Mouse (Mus musculus): ENCODE measurements around the gene Slc8b1.
A peak's percentile ranks its signal among the peaks of the same experiment; 100 is the strongest.

Slc8b1 gene

DNA sequence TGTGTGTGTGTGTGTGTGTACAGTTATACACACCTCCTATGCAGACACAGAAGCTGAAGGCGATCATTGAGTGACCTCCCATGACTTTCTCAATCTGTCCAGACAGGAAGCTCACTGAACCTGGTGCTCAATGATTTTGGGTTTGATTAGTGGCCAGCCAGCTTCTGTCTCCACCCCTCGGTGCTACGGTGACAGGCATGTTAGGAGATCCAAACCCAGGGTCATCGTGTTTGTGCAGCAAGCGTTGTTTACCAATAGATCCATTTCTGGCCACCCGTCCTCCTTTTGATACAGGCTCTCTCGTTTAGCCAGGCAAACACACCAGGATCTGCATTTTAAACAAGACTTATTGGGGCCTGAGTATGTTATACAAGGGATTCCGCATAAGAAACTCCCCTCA is 20.7 kb downstream of the Slc8b1 start:
- DNase-seq: no peak

DNA sequence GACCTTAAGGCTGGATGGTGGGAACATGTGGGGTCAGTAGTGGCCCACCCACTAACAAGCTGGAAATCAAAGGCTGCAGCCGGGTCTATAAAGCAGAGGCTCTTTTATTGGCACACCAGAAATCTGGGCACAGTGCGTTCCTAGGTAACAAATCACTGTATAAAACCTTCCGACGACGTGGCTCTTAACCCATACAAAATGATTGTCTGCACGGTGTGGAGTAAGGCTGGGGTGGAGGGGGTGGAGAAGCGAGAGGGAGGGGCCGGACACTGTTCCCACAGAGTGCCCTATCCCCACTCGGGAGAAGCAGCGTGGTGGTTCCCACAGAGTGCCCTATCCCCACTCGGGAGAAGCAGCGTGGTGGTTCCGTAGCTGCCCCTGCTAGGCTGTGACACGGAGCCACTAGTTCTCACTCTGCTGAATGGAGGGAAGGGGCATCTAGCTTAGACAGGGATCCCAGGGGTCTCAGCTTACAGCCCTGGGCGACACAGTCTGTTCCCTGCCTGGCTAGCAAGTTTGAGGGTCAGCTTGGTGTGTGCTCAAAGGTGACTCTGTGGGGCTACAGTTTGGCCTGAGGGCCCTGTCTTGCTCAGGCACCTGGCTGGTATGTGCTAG is 23.2 kb downstream of the Slc8b1 start:
- no peak for DNase-seq

DNA sequence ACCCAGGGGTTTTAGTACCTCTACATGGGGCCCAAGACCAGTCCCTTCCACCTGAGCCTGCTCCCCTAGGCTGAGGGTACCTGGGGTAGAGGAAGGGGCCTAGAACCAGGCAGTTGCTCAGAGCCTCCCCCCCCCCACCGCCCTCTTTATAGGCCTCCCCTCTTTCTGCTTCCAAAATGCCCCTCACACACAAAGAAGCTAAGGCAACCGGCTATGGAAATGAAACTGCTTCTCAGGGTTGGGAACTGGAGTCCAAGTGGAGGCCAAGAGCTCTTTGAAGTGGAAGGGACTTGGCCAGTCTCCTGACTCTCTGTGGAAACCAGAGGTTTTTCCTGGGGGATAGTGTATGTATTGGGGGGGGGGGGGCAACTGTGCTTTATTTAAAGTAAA is 23.7 kb downstream of the Slc8b1 start:
- DNase-seq: no peak

DNA sequence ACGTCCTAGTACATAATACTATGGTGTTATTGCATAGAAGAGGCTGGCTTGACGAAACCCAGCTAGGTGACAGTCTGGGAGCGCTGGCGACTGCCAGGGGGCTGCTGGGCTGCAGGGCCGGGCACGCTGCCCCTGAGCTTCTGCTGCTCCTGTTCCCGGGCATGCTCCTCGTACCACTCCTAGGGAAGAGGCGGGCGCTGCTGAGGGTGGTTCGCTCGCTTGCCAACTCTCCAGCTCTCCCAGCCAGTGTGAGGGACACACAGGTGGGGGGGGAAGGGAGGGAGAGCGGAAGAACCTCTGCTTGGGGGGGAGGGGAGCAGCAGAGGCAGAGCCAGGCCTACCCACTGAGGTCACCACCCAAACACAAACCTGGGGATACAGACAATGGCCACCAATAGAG is 25.1 kb downstream of the Slc8b1 start:
- DNase-seq: peak; percentile 23

DNA sequence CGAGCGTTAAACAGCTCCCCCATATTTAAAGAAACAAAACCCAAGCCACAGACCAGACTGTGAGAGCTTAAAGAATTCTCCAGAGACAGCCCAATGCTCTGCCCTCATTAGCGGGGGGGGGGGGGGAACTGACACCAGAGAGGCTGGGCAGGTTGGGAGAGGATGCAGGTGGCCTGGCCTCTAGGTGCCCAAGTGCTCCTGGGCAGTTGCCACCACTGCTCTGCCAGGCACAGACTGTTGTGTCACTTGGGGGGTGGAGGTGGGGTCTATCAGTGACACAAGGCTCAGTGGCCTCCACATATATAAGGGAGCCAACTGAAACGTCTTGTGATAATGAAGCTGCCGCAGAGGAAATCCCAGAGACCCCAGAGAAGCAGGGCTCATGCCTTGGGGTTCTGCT is 25.7 kb downstream of the Slc8b1 start:
- no peak for DNase-seq

DNA sequence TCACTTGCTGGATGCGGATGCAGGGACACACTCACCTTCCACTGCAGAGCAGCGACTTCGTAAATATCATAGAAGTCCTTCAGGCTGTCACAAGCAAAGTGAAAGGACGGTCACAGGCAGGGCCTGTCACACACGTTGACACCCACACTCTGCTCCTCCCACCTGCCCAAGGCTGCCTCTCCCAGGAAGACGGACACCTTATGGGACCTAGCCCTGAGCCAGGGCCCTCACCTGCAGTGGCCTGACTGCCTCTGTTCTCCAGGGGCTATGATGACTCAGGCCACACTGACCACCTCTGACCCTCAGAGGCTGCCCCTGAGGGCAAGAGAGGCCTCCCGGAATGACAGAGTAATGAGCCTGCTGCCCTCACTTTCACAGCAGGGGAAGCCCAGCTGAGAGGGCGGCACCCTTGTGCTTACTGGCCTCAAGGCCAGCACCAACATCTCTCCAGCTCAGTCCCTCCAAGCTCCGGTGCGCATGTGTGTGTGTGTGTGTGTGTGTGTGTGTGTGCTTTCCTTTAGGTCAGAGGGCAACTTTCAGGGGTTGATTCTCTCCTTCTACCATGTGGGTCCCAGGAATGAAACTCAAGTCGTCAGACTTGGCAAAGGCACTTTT is 37.4 kb downstream of the Slc8b1 start:
- no peak for DNase-seq

DNA sequence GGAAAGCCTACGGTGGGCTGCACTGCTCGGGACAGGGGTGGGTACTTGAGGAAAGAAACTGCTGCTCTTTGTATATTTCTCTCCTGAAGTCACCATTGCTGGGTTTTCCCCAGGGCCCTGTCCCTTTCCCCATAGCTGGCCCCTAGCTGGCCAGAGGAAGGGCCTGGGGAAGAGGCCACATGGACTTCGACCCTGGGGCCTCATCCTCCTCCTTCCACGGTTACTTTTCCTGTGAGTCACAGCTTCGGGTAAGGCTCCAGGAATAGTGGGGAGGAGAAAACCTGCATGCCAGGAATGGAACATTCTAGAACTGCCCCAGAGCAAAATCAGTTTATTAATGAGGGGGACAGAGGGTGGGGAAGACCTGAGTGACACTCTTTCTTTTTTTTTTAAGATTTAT is 39.2 kb downstream of the Slc8b1 start:
- no peak for DNase-seq

DNA sequence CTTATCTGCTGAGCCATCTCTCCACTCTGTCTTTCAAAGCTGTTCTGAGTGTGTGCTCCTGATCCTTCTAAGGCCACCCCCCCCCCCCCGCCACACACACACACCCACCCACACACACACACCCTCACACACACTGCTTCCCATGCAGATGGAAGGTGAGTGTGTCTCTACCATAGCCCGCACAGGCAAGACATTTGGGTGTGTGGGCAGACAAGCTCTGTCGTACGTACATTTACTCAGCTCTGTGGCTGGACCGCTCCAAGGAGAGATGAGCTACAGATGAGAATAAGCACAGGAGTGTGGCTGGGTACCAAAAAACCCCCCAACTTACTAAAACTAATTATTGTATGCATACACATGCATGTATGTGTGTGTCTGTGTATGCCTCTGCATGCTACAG is 39.7 kb downstream of the Slc8b1 start:
- DNase-seq: no peak

DNA sequence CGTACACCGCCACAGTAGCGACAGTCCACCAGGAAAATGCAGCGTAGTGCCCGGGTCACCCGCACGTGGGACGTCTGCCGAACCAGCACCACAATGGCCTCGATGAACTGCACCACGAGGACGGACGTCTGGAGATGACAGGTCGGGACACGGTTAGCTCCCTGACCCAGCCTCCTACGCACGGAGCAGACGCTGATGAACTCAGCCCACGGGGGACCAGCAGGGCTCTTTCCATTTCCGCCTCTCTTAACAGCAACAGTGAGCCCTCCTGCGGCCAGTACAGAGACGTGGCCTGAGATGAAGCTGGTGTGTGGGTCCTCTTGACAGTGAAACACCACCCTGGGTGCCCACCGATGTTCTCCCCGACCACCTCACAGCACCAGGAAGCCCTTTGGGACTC is 44.9 kb downstream of the Slc8b1 start:
- DNase-seq: no peak

DNA sequence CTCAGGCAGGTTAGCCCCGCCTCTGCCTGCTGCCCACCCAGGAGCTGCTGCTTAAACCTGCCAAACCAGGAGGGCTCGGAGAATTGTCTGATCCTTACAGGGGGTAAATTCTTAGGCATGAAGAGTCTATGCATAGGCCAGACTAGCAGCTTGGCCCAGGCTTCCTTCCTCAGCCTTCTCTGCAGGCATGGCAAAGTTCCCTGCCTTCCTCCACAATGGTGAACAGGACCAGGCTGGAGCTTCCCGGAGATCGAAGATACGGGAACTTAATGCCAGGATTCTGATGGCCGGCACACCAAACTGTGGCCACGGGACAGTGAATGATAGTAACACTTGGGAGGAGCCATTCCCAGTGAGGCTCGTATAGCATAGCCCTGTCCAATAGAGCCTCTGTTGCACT is 47.1 kb downstream of the Slc8b1 start:
- DNase-seq: no peak

DNA sequence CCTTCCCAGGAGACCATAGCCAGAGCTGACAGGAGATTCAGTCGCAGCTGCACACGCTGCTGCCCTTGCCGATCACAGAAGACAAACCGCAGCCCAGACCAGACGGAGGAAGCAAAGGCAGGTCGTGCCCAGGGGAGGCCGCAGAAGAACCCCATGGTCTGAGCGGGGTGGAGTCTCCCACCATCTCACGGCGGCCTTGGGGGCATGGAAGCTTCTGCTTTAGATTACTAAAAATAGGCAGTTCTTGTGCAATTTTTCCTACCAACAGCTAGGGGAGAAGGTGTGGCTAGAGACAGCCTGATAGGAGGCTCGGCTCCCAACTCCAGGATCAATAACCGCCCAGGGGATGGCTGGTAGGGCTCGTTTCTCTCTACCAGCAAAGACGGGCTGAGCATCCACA is 47.8 kb downstream of the Slc8b1 start:
- DNase-seq: no peak

DNA sequence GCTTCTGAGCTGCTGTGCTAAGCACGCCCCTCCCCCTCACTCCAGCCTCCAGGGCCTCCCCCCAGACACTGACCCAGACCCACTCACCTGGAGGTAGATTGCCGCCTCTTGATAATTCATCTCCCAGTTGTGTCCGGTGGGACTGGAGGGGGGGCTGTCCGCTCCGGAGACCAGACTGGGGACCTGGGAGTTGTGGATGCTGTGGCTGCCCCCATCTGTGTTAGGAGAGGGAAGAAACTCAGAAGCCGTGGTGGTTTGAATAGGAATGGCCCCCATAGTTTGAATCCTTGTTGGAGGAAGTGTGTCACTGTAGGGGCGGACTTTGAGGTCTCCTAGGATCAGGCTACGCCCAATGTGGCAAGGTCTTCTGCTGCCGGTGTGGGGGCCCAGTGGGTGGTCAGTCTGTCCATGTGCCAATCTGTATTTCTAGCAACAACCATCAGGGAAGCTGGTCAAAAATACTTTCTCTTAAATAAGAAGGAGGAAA is 49.2 kb downstream of the Slc8b1 start:
- DNase-seq: no peak

DNA sequence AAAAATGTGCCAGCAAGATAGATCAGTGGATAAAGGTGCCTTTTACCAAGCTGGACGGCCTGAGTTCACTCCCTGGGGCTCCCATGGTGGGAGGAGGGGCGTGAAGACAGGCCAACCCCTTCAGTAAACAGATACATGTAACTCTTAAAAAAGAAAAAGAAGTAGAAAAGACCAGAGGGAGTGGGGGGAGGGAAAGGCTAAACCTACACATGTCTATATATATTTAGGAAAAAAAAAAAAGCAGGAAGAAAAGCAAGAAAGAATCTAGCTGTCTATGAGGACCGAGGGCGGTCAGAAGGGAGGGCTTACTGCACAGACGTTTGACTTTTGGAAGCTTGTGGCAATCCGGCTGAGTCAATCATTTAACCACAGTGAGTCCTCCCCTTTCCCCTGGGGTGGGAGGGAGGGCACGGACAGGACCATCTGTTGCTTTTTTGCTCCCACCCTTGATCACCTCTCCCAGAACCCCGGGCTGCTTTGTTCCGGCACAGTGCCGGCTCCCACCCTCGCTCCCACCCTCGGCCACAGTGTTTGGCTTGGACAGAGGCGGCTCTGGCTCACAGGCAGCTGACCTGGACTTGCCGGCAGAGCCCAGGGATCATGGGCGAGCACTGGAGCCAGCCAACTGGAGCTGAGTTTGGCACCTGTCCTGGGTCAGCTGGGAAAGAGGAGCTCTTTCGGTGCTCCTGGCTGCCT is 49.8 kb downstream of the Slc8b1 start:
- peak; percentile 57 for DNase-seq

DNA sequence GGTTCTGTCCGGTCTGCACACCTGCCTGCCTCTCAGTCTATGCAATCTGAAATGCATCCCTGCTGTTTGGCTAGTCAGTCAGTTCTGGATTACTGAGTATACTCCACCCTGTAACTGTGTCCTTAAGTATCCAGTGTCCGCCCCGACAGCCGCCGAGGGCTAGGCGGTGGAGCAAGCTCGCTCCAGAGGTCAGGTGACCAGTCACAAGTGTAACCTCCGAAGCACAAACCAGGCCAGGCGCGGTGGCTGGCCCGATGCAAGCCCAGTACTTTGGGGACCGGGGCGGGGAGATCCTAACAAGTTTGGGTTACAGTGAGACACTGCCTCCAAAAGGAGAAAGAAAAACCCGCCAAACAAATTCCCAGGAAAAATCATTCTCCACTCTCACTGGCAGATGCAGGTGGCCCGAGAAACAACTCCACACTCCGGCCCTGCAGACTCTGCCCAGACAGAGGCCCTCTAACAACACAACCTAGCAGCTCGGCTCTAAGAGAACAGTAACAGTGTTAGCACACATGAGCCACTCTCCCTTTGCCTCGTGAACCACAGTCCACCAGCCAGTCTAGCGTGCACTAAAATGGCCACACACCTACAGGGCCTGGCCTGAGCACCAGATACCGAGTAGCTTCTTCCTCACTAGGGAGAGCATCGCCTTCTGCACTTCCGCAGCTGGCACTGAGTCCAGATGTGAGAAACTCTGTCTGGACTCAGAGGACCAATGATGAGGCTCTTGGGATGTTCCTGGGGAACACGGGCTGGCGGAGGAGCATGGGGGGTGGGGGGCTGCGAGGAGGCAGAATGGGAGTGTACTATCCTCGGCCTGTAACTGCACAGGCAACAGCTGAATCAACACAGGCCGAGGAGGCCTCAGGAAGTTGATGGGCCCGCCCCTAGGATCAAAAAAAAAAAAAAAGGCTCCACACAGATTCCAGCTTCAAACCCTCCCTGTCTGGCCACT is 52.3 kb downstream of the Slc8b1 start:
- peak; percentile 60 for DNase-seq

DNA sequence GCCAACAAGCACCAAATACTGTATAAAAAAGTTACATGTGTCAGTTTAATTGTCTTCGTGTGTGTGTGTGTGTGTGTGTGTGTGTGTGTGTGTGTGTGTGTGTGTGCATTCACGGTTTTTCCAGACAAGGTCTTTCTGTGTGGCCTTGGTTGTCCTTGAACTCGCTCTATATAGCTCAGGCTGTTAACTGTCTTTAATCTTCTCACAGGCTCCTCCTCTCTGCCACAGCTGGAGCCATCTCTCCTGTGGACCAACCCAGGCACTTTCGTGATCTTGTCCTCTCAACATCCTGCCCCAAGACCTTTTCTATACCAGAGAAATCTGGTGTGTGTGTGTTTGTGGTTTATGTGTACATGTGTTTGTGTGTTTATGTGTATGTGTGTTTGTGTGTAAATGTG is 52.9 kb downstream of the Slc8b1 start:
- DNase-seq: no peak

DNA sequence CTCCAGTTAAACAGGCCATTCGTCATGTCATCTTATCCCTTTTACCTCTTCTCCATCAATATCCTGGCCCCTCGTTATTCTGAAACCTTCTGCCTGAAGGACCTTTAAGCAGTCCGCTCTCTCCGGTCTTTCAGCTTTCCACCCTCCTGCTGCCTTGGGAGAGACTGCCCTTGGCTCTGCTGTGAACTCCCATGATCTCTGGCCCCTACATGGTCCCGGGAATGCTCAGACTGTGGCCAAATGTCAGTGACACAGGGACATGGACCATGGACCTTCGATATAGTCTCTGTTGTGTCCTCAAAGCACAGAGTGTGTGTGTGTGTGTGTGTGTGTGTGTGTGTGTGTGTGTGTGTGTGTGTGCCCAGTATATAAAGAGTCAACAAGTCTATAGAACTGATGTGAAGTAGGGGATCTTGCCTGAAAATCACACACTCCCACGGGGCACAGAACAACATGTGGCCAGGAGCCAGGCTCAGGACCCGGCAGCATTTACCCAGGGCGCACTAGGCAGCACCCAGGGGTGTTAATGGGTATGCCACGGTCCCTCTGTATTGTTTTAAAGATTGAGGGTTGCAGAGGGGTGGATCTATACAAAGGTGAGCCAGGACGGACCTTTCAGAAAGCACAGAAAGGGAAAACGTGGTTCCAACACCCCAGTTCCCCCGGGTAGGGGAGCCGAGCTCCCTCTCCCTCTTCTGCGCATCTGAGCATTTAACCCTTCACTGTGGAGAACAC is 54.4 kb downstream of the Slc8b1 start:
- no peak for DNase-seq

DNA sequence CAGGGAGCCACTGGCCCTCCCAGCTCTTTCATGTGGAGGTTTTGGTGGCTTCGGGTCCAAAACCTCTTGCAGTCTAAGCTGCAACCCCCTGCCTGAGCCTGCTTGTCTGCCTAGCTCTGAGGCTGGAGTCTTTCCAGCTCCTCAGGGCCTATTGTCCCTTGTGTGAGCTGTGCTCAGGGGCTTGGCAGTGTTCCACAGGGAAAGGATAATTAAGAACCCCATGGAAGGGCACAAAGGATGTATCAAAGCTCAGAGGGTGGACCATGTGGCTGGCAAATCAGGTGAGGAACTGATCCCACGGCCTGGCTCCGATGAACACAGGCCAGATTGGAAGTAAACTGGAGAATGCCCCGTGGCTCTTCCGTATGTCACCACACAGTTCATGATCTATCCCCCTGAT is 55.1 kb downstream of the Slc8b1 start:
- DNase-seq: no peak

DNA sequence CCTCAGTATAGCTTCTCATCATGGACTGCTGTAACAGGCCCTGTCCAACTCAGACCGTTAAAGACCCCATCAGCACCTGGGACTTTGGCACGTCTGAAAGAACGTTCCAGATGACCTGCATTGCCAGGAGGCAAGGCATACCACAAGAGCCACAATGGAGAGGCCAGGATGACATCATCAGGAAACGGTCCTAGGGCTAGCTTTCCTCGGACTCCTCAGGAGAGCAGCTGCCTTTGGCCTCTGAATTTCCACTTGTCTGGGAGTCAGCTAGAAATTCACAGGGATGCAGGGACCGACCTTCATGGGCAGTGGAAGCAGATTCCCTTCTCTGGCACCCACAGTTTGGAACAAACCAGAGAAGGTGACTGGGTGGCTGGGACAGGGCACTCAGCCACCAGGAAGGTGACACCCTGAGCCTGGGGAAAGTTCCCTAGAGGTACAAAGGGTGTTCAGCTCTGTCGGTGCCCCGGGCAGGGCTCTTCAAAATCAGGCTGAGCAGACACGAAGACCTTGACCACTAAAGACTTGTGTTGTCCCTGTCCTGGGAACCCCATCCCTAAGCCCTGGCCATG is 55.8 kb downstream of the Slc8b1 start:
- no peak for DNase-seq

DNA sequence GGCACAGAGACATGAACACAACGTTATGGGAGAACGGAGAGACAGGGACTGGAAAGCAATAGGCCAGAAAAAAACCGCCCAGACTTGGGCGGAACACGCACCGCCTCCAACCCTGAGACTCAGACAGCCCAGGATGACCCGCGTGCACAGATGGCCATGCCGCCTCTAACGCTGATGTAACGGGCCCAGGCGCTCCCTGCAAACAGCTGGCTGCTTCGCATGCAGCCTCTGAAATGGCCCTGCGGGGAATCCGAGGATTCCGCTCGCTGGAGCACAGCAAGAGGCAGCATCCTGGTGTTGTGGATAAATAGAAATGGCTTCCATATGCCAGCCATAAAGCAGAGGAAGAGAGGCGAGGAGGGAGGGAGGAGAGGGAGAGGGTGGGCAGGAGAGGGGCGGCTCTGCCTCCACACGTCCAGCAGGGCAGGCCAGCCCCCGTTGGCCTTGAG is 56.3 kb downstream of the Slc8b1 start:
- peak; percentile 62 for DNase-seq

DNA sequence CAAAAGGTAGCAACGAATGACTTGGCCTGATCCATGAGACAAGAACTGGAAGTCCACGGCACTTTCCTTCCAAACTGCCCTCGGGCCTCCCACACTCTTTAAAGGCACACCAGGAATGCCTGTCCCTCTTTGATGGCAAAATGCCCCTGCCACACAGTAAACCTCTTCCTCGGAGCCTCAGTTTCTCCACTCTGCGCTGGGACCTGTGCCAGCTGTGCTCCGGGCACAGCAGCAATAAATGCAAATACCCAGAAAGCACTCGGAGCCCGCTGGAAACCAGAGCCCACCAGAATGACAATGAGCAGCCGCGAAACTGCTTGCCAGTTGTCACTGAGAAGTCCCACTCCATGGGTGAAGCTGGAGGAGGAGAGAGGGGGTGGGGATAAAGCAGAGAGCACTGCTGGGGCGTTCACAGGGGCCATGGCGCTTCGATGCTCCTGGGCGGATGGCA is 56.8 kb downstream of the Slc8b1 start:
- DNase-seq: no peak

DNA sequence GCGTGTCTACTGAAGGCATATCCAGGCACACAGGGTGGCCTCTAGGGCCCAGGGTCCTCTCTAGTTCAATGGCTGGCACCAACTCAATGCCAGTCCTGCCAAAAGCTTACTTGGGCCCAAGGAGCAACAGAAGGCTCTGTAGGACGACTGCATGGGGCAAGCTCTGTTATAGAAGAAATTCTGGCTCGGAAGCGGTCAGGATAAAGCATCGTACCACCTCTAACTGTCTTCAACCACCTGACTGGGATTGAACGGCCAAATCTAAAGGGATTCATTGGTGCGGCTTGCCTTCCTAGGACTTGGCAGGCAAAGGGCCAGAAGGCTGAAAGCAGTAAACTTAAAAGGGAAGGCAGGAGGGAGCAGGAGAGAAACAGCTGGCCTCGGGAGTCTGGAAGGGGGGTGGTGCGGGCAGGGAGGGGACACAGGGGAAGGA is 57.4 kb downstream of the Slc8b1 start:
- no peak for DNase-seq

DNA sequence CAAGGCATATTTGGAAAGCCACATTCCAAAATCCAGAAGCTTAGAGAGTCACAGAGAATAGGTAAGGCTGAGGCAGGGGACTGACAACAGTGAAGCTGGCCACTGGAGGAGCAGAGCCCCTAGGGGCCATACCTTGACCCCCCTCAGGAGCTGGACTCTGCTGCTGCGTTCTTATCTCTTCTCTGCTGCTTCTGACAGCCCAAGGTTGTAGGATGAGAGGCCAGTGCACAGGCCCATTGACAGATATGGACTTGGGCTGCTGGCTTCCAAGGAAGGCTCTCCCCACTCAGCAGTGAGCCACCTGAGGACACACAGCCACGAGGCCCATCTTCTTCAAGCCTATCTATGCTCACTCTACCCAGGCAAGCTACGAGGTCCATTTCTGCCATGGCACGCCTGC is 58.0 kb downstream of the Slc8b1 start:
- DNase-seq: no peak
